Mouse (Mus musculus): ENCODE measurements around the gene Gm15557. TPM values are rescaled to one million over a fixed set of nuclear protein-coding genes. Genes with fewer than 3 reads are reported as not detected.

Gene Gm15557
- total RNA-seq, 2 experiments from 2014 or later, result not detected

DNA sequence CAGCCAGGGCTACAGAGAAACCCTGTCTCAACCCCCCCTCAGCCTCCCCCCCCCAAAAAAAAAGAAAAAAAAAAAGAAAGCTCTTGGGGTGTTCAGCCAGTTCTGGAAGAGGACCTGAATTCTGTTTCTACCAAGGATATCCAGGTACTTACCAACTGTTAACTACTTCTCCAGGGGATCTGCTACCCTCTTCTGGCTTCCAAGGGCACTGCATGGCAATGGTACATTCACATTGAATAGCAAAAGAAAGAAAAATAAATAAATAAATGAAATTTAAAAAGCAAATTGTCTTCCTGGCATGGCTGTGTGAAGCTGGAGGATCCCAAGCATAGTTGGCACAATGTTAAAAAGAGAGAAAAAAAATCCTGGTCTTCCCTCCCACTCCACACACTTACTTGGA lies 11.5 kb downstream of the Gm15557 start:
- peak; percentile 42 for DNase-seq

- DNase-seq, result peak; percentile 88
These were observed 15.9 kb downstream of the Gm15557 start, which contains the start of gene Cep250 for GRCm38 (mm10) chr2:155956134-155957059. Cep250 (plus strand) TSS chr2:155956458.

- no peak for DNase-seq
These were observed 19.5 kb downstream of the Gm15557 start for GRCm38 (mm10) chr2:155959981-155960380.

DNA sequence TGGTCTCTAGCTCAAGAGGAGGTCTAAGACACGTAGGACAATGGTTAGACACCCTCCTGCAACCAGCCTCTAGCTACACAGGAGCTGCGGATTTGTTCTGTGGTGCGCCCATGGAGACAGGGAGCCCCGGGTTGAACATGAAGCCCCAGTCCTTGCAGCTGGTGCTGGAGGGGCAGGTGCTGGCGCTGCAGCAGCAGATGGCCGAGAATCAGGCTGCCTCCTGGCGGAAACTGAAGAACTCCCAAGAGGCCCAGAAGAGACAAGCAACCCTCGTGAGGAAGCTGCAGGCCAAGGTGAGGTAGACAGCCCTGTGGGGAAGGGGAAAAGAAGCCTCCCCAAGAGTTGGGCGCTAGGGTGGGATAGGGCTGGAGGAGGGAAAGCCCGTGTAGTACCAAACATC lies 21.3 kb downstream of the Gm15557 start:
- DNase-seq, result no peak

- no peak for DNase-seq
These were observed 22.5 kb downstream of the Gm15557 start for GRCm38 (mm10) chr2:155962991-155963390.

- no peak for DNase-seq
These were observed 32.8 kb downstream of the Gm15557 start for GRCm38 (mm10) chr2:155973348-155973747.

GRCm38 (mm10) chr2:155974087-155974731 lies 33.7 kb downstream of the Gm15557 start:
- no peak for DNase-seq

DNA sequence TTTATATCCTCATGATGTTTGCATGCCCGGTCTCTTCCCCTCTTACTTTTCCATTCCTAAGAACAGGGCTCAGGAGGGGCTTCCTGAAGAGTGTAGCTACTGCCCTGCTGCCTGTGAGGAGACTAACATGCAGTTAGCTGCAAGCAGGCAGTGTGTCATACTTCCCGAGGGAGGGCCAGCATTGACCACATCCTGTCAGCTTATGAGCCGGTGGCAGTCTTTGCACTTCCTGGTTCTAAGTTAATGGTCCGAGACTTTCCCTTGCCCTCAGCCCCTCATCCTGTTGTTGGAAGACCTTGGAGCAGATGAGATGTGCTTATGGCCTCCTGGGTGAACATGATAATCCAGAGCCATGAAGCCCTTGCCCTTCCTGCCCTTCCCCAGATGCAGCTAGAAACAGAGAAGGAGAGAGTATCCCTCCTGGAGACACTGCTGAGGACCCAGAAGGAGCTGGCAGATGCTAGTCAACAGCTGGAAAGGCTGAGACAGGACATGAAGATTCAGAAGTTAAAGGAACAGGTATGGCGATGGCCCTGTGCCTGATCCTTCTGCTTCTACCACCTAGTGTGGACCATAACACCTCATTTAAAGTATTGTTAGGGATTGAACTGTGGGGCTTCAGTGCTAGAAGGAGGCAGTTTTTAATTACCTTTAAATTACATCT lies 38.9 kb downstream of the Gm15557 start:
- no peak for DNase-seq

GRCm38 (mm10) chr2:155985776-155986175 lies 45.2 kb downstream of the Gm15557 start:
- no peak for DNase-seq

DNA sequence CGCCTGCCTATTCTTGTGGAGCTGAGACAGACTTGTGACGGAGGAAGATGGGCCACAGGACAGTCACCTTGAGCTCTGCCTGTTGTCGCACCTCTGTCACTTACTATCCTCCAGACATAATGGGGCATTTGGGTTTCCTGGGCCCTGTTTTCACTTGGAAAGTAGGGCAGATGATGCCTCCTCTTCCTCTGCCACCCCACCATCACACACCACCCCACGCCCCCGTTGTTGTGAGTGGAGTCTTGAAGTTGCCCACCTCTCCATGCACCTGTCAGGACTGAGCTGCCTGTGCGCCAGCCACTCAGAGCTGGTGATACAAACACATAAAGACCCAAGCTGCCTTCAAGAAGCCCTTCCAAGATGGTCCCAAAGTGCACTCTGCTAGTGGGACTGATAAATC lies 46.6 kb downstream of the Gm15557 start:
- no peak for DNase-seq

GRCm38 (mm10) chr2:155989085-155989484 lies 48.6 kb downstream of the Gm15557 start:
- DNase-seq, result no peak

DNA sequence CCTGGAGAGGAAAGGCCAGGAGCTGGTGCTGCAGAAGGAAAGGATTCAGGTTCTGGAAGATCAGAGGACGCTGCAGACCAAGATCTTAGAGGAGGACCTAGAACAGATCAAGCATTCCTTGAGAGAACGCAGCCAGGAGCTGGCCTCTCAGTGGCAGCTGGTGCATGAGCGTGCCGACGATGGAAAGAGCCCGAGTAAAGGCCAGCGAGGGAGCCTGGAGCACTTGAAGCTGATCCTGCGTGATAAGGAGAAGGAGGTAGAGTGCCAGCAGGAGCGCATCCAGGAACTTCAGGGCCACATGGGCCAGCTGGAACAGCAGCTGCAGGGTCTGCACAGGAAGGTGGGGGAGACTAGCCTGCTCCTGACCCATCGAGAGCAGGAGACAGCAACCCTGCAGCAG lies 50.6 kb downstream of the Gm15557 start:
- peak; percentile 17 for DNase-seq

DNA sequence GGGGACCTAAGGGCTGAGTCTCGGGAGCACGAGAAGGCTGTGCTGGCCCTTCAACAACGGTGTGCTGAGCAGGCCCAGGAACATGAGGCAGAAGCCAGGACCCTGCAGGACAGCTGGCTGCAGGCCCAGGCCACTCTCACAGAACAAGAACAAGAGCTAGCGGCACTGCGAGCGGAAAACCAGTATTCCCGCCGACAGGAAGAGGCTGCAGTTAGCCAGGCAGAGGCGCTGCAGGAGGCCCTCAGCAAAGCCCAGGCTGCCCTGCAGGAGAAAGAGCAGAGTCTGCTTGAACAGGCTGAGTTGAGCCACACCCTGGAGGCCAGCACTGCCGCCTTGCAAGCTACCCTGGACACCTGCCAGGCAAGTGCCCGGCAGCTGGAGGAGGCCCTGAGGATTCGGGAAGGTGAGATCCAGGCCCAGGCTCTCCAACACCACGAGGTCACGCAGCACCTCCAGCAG lies 51.4 kb downstream of the Gm15557 start:
- DNase-seq, result peak; percentile 60

Other genes with a start within 250 kb of the Gm15557 start
- 10 to 100 TPM; 83.4 to 94.8 TPM for gene Trpc4ap, start 248.3 kb upstream of the Gm15557 start, total RNA-seq (2021)
- gene Edem2, start 211.3 kb upstream of the Gm15557 start, total RNA-seq (2021), result 1 to 10 TPM; 7.2 to 9.0 TPM
- not detected for gene Gm17581, start 204.9 kb upstream of the Gm15557 start, total RNA-seq (2021)
- 10 to 100 TPM; 11.7 to 11.9 TPM for gene Procr, start 189.6 kb upstream of the Gm15557 start, total RNA-seq (2021)
- gene Mmp24, start 165.4 kb upstream of the Gm15557 start, total RNA-seq (2021), result under 1 TPM in 1 of 2 experiments, not detected in 1; 0.11 TPM
- gene BC029722, start 121.3 kb upstream of the Gm15557 start, total RNA-seq (2021), result 10 to 100 TPM; 14.3 to 16.9 TPM
- gene Eif6, start 113.8 kb upstream of the Gm15557 start, total RNA-seq (2021), result 10 to 100 TPM; 58.0 to 63.8 TPM
- gene Fam83c, start 105.9 kb upstream of the Gm15557 start, total RNA-seq (2021), result not detected
- gene Uqcc1, start 10.4 kb upstream of the Gm15557 start, total RNA-seq (2021), result 100 to 1,000 TPM in 1 of 2 experiments, 10 to 100 TPM in 1; 92.3 to 108 TPM
- under 1 TPM in 1 of 2 experiments, not detected in 1; 0.14 TPM for gene Gdf5, start 4.6 kb downstream of the Gm15557 start, total RNA-seq (2021)
- 10 to 100 TPM in 1 of 2 experiments, 1 to 10 TPM in 1; 7.8 to 11.7 TPM for gene Cep250, start 15.7 kb downstream of the Gm15557 start, total RNA-seq (2021)
- under 1 TPM; 0.49 to 0.63 TPM for gene 6430550D23Rik, start 67.2 kb downstream of the Gm15557 start, total RNA-seq (2021)
- gene Ergic3, start 67.3 kb downstream of the Gm15557 start, total RNA-seq (2021), result 10 to 100 TPM; 78.1 to 84.4 TPM
- gene Fer1l4, start 112.2 kb downstream of the Gm15557 start, total RNA-seq (2021), result not detected
- under 1 TPM; 0.85 to 0.86 TPM for gene Spag4, start 124.4 kb downstream of the Gm15557 start, total RNA-seq (2021)
- 10 to 100 TPM; 14.5 to 15.1 TPM for gene Cpne1, start 171.2 kb downstream of the Gm15557 start, total RNA-seq (2021)
- gene Rbm12, start 171.2 kb downstream of the Gm15557 start, total RNA-seq (2021), result 10 to 100 TPM; 13.9 to 17.9 TPM
- gene Gm28036, start 186.4 kb downstream of the Gm15557 start, total RNA-seq (2021), result 10 to 100 TPM; 12.8 to 13.4 TPM
- 100 to 1,000 TPM; 207 to 226 TPM for gene Romo1, start 203.3 kb downstream of the Gm15557 start, total RNA-seq (2021)
- gene Nfs1, start 203.5 kb downstream of the Gm15557 start, total RNA-seq (2021), result 10 to 100 TPM; 48.4 to 55.1 TPM
- 100 to 1,000 TPM; 139 to 199 TPM for gene Rbm39, start 239.5 kb downstream of the Gm15557 start, total RNA-seq (2021)

Measured in gastrocnemius, postnatal 10 days (tissue).